In the genomic region with DNA sequence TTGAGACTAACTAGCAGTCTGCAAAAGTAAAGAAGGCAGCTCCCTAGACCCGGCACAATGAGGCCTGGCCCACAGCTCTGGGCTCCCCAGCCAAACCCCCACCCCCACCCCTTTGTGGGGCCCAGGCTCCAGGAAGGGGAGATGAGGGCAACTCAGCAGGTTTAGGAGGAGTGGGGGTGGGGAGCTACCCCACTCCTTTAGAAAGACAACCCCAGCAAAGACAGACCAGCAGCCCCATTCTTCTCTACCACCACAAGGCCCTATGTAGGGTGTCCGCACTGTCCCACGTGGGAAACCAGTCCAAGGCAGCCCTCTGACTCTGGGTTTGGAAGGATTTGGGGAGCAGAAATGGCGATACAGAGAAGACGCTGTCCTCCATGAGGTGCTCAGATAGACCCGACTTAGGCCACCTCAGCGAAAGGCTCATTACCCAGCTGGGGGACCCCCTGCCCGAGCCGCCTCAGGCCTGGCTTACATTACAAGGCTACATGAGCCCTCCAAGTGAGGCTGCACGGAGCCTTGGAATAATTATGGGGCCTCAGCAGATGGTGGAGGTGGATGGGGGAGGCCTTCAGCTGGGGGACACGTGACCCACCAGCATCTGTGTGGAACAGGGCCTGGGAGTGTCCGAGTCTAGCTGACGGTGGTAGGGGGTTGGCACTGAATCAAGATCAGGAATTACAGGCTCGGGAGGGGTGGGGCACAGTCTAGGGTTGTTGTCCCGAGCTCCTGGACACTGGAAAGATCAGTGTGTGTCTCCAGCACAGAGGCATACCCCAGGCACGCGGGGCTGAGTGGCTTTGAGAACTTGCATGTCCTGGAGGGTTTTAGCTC, we compare ENCODE assay signal across 8 mouse cellular contexts. TPM values are rescaled to one million over a fixed set of nuclear protein-coding genes. Genes with fewer than 3 reads are reported as not detected.
DNase-seq lines count a peak whose midpoint lies in the region; ATAC-seq lines count a peak whose summit lies in the region.

TSS of gene Wfikkn2 (minus strand) at position 51 of the 834 bp plus-strand sequence.

- 0 out of 2 replicates have a peak within 1 kb of the TSS, but pooled peaks have one; percentile 7 for H3K9ac ChIP-seq in kidney, embryonic 14.5 days (ENCODE audit: low read depth, low read length)
- no peak within 1 kb of the TSS for H3K9ac ChIP-seq in midbrain, embryonic 16.5 days (ENCODE audit: low read depth, low read length)

- H3K4me3 ChIP-seq in kidney, embryonic 14.5 days (ENCODE audit: low read length): no peak within 1 kb of the TSS
- no peak within 1 kb of the TSS for H3K4me3 ChIP-seq in hindbrain, embryonic 10.5 days
- no peak within 1 kb of the TSS for H3K4me3 ChIP-seq in midbrain, embryonic 16.5 days (ENCODE audit: low read depth, low read length)

- no peaks in the 10 kb centered on the region for H3K9me3 ChIP-seq in kidney, embryonic 14.5 days (ENCODE audit: control insufficient read depth, low read length)
- no peaks in the 10 kb centered on the region for H3K9me3 ChIP-seq in hindbrain, embryonic 10.5 days
- H3K9me3 ChIP-seq in midbrain, embryonic 16.5 days (replicated peaks; ENCODE audit: control insufficient read depth, low read length, poor library complexity, severe bottlenecking): no peaks in the 10 kb centered on the region

- peak within 1 kb of the TSS; percentile 69; the same call in 1 of the 2 replicates for H3K27ac ChIP-seq in kidney, embryonic 14.5 days (ENCODE audit: low read depth, low read length)
- peak within 1 kb of the TSS; percentile 79 for H3K27ac ChIP-seq in hindbrain, embryonic 10.5 days
- H3K27ac ChIP-seq in midbrain, embryonic 16.5 days (ENCODE audit: low read length): no peak within 1 kb of the TSS

- H3K27me3 ChIP-seq in kidney, embryonic 14.5 days (ENCODE audit: control insufficient read depth, insufficient read depth, low read length): no peaks in the 10 kb centered on the region
- peaks cover 45% of the 10 kb centered on the region for H3K27me3 ChIP-seq in hindbrain, embryonic 10.5 days (ENCODE audit: insufficient read depth, poor library complexity, severe bottlenecking)
- H3K27me3 ChIP-seq in midbrain, embryonic 16.5 days (ENCODE audit: control insufficient read depth, insufficient read depth, low read depth, low read length): no peaks in the 10 kb centered on the region

- WGBS in kidney, embryonic 14.5 days: 32% methylated on average over 17 of the region's 17 CpGs
- WGBS in hindbrain, embryonic 10.5 days: 43% methylated on average over 17 of the region's 17 CpGs
- 31% methylated on average over 17 of the region's 17 CpGs for WGBS in midbrain, embryonic 16.5 days

- no peak for DNase-seq in kidney, postnatal 14 days
- DNase-seq in embryo, embryonic 10.5 days (ENCODE audit: low spot score): peak; percentile 76
- peak; percentile 72 for DNase-seq in hindbrain, embryonic 10.5 days (ENCODE audit: low spot score)
- no peak for DNase-seq in B cell, adult 2 months
- DNase-seq in urinary bladder, adult 2 months (ENCODE audit: low spot score): no peak
- DNase-seq in adrenal gland, postnatal 36 days: no peak

- no peaks in the 10 kb centered on the region for H3K36me3 ChIP-seq in kidney, embryonic 14.5 days (ENCODE audit: control insufficient read depth, insufficient read depth, low read length)
- H3K36me3 ChIP-seq in hindbrain, embryonic 10.5 days: no peaks in the 10 kb centered on the region
- no peaks in the 10 kb centered on the region for H3K36me3 ChIP-seq in midbrain, embryonic 16.5 days (ENCODE audit: control insufficient read depth, insufficient read depth, low read length)

- peaks cover 39% of the 10 kb centered on the region for H3K4me1 ChIP-seq in kidney, embryonic 14.5 days (ENCODE audit: control insufficient read depth, insufficient read depth, low read length)
- peaks cover 59% of the 10 kb centered on the region for H3K4me1 ChIP-seq in hindbrain, embryonic 10.5 days (replicated peaks)
- H3K4me1 ChIP-seq in midbrain, embryonic 16.5 days (ENCODE audit: control insufficient read depth, insufficient read depth, low read length): peaks cover 11% of the 10 kb centered on the region; the same call in 1 of the 2 replicates

- H3K4me2 ChIP-seq in kidney, embryonic 14.5 days (replicated peaks; ENCODE audit: low read depth, low read length): no peak within 1 kb of the TSS
- H3K4me2 ChIP-seq in midbrain, embryonic 16.5 days (ENCODE audit: low read length): no peak within 1 kb of the TSS

- peak; percentile 84 for ATAC-seq in kidney, embryonic 14.5 days (ENCODE audit: low FRiP score, low TSS enrichment)
- peak; percentile 66; the same call in 1 of the 2 replicates for ATAC-seq in midbrain, embryonic 16.5 days

RNA-seq across cellular contexts. Expression of gene Wfikkn2, which starts in this region (rescaled TPM):
- 0.79 and 1.2 TPM in 2 replicates for polyA plus RNA-seq in kidney, embryonic 14.5 days (2014; fragmentation: Nextera tagmentation; extraction: Ambion mirVana)
- 0.61 and 2.0 TPM in 2 replicates for polyA plus RNA-seq in hindbrain, embryonic 10.5 days (2016; fragmentation: Nextera tagmentation; extraction: Ambion mirVana)
- 4.1 and 5.0 TPM in 2 replicates for polyA plus RNA-seq in midbrain, embryonic 16.5 days (2015; fragmentation: Nextera tagmentation; extraction: Ambion mirVana)
- 3.6 and 4.7 TPM in 2 replicates for polyA plus RNA-seq in urinary bladder, adult 2 months (2012; rRNA removed)
- 1 to 10 TPM in 1 of 2 experiments, under 1 TPM in 1; 0.46 to 1.3 TPM for total RNA-seq in adrenal gland, postnatal 36 days (2021)

Comparison
In these comparisons a context has a peak if more than half of its experiments do, and no peak if none do; other contexts are left out.
1. DNase-seq: peak in embryo, embryonic 10.5 days (single experiment) and hindbrain, embryonic 10.5 days (single experiment); none in kidney, postnatal 14 days (single experiment), B cell, adult 2 months (0 of 2), urinary bladder, adult 2 months (single experiment) and adrenal gland, postnatal 36 days (0 of 2).